Mouse (Mus musculus) heart, embryonic 13.5 days (tissue): ENCODE measurements at regions not wholly inside any gene's neighbourhood (a gene's known extent, or its start where the extent isn't known, plus 50 kb on each side); places are given as distances from the start of the nearest gene placed in this dataset.

ENCODE experiments used
- ATAC-seq: fragments of 200-750 bp; cut with Nextera tagmentation; 2 replicates; pipeline ENCODE4 v1.8.0; 2017; ENCODE audit warnings: moderate TSS enrichment; ENCODE audit not compliant: insufficient number of reproducible peaks, low FRiP score, low TSS enrichment; ENCODE audit errors: extremely low read depth
- H3K27ac ChIP-seq: fragments of 300-500 bp; sonication (generic); replicated peaks from 2 replicates; pipeline ENCODE4 v1.5.1; 2015; ENCODE audit warnings: moderate library complexity, mild to moderate bottlenecking, inconsistent platforms
- H3K27me3 ChIP-seq: fragments of 300-500 bp; sonication (generic); replicated peaks from 2 replicates; pipeline ENCODE4 v1.6.1; 2015; ENCODE audit warnings: mild to moderate bottlenecking, inconsistent platforms
- H3K36me3 ChIP-seq: fragments of 300-500 bp; sonication (generic); 2 replicates; pipeline ENCODE4 v1.6.1; 2015; ENCODE audit warnings: mild to moderate bottlenecking, inconsistent platforms
- H3K4me1 ChIP-seq: fragments of 300-500 bp; sonication (generic); 2 replicates; pipeline ENCODE4 v1.6.1; 2015; ENCODE audit warnings: inconsistent platforms
- H3K4me2 ChIP-seq: fragments of 300-500 bp; sonication (generic); 2 replicates; pipeline ENCODE4 v1.6.1; 2015; ENCODE audit warnings: inconsistent platforms, mild to moderate bottlenecking, moderate library complexity
- H3K4me3 ChIP-seq: fragments of 300-500 bp; sonication (generic); 2 replicates; pipeline ENCODE4 v1.5.1; 2015; ENCODE audit warnings: moderate library complexity, mild to moderate bottlenecking, inconsistent platforms
- H3K9ac ChIP-seq: fragments of 300-500 bp; sonication (generic); 2 replicates; pipeline ENCODE4 v1.6.1; 2015; ENCODE audit warnings: inconsistent platforms, mild to moderate bottlenecking, moderate library complexity
- H3K9me3 ChIP-seq: fragments of 300-500 bp; sonication (generic); 2 replicates; pipeline ENCODE4 v1.6.1; 2016; ENCODE audit warnings: inconsistent platforms
- WGBS: fragments of 180-500 bp; shearing (Covaris S2); methylation state at CpG from one replicate; pipeline ENCODE4 v1.1.7; 2015; ENCODE audit warnings: mixed read lengths; 5-methylcytosine and 5-hydroxymethylcytosine counted together

GRCm38 (mm10) chr13:53055697-53056096, 74.8 kb upstream of the Nfil3 start:
- Histone ChIP-seq H3K4me2 (no peak overlapping the region), H3K36me3 (no peaks in the 10 kb centered on the region), H3K9ac (no peak overlapping the region), H3K4me1 (no peaks in the 10 kb centered on the region), H3K27ac (no peak overlapping the region), H3K4me3 (no peak overlapping the region), H3K27me3 (no peaks in the 10 kb centered on the region), H3K9me3 (0 out of 2 replicates have a peak, but pooled peaks cover 5% of the 10 kb centered on the region)
- no peak for ATAC-seq
- WGBS, result 72% methylated on average over 6 of the region's 6 CpGs

- H3K9me3 ChIP-seq, result no peaks in the 10 kb centered on the region; the same call in 1 of the 2 replicates
- H3K27me3 ChIP-seq, result no peaks in the 10 kb centered on the region
- no peak overlapping the region for H3K27ac ChIP-seq
- WGBS, result 73% methylated on average over 8 of the region's 8 CpGs
- H3K4me3 ChIP-seq, result no peak overlapping the region
- H3K4me2 ChIP-seq, result no peak overlapping the region
- H3K36me3 ChIP-seq, result no peaks in the 10 kb centered on the region
- no peaks in the 10 kb centered on the region for H3K4me1 ChIP-seq
- no peak overlapping the region for H3K9ac ChIP-seq
- no peak for ATAC-seq
These were observed 72.3 kb upstream of the Nfil3 start for GRCm38 (mm10) chr13:53053211-53053610.

- no peaks in the 10 kb centered on the region for H3K27me3 ChIP-seq
- no peaks in the 10 kb centered on the region; the same call in 1 of the 2 replicates for H3K9me3 ChIP-seq
- no peak overlapping the region for H3K9ac ChIP-seq
- ATAC-seq, result no peak
- H3K4me2 ChIP-seq, result no peak overlapping the region
- no peak overlapping the region for H3K4me3 ChIP-seq
- no peaks in the 10 kb centered on the region for H3K36me3 ChIP-seq
- H3K27ac ChIP-seq, result no peak overlapping the region
- H3K4me1 ChIP-seq, result no peaks in the 10 kb centered on the region
- 86% methylated on average over 14 of the region's 14 CpGs for WGBS
These were observed 71.9 kb upstream of the Nfil3 start for GRCm38 (mm10) chr13:53052806-53053205.

DNA sequence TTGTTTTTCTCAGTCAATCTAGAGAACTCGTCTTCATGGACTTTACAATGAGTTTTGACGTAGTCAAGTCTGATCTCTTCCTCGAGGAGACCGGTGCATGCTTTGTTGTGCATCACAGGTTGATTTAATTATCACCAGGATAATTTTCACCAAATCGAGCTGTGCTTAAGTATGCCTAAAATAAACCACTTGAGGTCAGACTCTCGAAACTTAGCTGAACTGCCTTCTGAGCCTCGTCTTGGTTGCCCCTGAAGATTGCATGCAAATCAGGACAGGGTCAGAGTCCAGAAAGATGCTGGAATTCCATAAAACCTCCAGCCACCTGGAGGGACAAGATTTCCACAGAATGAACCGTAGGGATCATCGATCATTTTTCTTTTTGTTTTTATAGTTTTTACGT, 71.3 kb upstream of the Nfil3 start:
- 58% methylated on average over 10 of the region's 10 CpGs for WGBS
- H3K9ac ChIP-seq, result no peak overlapping the region
- H3K27me3 ChIP-seq, result no peaks in the 10 kb centered on the region
- H3K9me3 ChIP-seq, result no peaks in the 10 kb centered on the region; the same call in 1 of the 2 replicates
- H3K36me3 ChIP-seq, result no peaks in the 10 kb centered on the region
- H3K4me2 ChIP-seq, result no peak overlapping the region
- no peaks in the 10 kb centered on the region for H3K4me1 ChIP-seq
- H3K4me3 ChIP-seq, result no peak overlapping the region
- H3K27ac ChIP-seq, result no peak overlapping the region
- ATAC-seq, result no peak

- 81% methylated on average over 6 of the region's 6 CpGs for WGBS
These were observed 70.5 kb upstream of the Nfil3 start for GRCm38 (mm10) chr13:53051386-53051785.

GRCm38 (mm10) chr13:53049176-53049575, 68.3 kb upstream of the Nfil3 start:
- H3K9ac ChIP-seq, result no peak overlapping the region
- H3K9me3 ChIP-seq, result no peaks in the 10 kb centered on the region; the same call in 1 of the 2 replicates
- WGBS, result 82% methylated on average over 15 of the region's 15 CpGs
- H3K4me3 ChIP-seq, result no peak overlapping the region
- no peak overlapping the region for H3K4me2 ChIP-seq
- H3K27me3 ChIP-seq, result no peaks in the 10 kb centered on the region
- H3K27ac ChIP-seq, result no peak overlapping the region
- H3K4me1 ChIP-seq, result no peaks in the 10 kb centered on the region
- no peak for ATAC-seq
- H3K36me3 ChIP-seq, result no peaks in the 10 kb centered on the region

More at GRCm38 (mm10) chr13:53051386-53051785, 70.5 kb upstream of the Nfil3 start:
- no peaks in the 10 kb centered on the region for H3K4me1 ChIP-seq
- no peak overlapping the region for H3K4me3 ChIP-seq
- H3K9me3 ChIP-seq, result no peaks in the 10 kb centered on the region; the same call in 1 of the 2 replicates
- H3K9ac ChIP-seq, result no peak overlapping the region
- H3K4me2 ChIP-seq, result no peak overlapping the region
- H3K27me3 ChIP-seq, result no peaks in the 10 kb centered on the region
- ATAC-seq, result no peak
- no peak overlapping the region for H3K27ac ChIP-seq
- H3K36me3 ChIP-seq, result no peaks in the 10 kb centered on the region

DNA sequence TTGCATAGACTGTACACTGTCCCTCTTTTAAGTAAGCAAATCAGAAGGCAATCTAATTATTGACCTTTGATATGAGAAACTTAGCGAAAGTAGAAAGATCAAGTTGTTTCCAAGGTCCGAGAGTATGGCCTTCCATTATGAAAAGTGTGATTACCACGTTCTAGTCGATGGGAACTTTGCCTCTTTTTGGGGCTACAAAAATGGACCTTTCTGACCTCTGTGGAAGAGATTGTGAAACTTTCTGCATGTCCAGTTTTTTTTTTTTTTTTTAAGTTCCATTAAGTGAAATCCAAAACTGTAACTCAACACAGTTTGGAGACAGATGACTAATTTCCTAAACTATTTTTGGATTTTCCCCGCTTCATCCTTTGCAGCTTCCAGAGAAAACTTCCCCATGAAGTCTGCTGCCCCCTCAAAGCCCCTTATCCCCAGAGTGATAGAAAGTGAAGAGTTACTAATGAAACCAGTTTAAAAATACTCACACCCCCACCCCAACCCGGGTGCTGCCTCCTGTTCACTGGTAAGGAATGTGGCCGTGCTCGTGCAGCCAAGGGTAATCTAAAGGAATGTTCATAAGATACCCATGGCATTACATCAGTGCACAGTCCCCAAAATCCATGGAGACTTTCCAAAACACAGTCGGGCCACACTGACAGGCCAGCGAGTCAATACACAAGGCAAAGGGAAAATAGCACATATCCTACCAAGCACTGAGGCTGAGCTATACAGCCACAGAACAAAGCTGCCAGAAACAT, 52.5 kb upstream of the Nfil3 start:
- Histone ChIP-seq H3K9ac (peak overlapping the region; percentile 67; the same call in 1 of the 2 replicates), H3K9me3 (peaks cover 10% of the 10 kb centered on the region), H3K36me3 (no peaks in the 10 kb centered on the region), H3K27ac (peak overlapping the region; percentile 95), H3K4me3 (no peak overlapping the region), H3K4me2 (peak overlapping the region; percentile 12), H3K27me3 (no peaks in the 10 kb centered on the region), H3K4me1 (peaks cover 26% of the 10 kb centered on the region)
- peak; percentile 73; the same call in 1 of the 2 replicates for ATAC-seq
- 35% methylated on average over 10 of the region's 10 CpGs for WGBS
